Mouse (Mus musculus) left cerebral cortex, postnatal 10 days (tissue): ENCODE measurements at regions not wholly inside any gene's neighbourhood (a gene's known extent, or its start where the extent isn't known, plus 50 kb on each side); places are given as distances from the start of the nearest gene placed in this dataset.

Source experiments
- DNase-seq, 2 experiments: peaks; one replicate each; pipeline ENCODE4 v3.0.0; 2021 to 2022; ENCODE audit warnings: low spot score in 2 of 2, mixed read lengths in 1 of 2; ENCODE audit errors: extremely low spot score in 1 of 2
- intact Hi-C: fragments of 180-260 bp; cut with DNase I; formaldehyde crosslinking; loops from one replicate; pipeline ENCODE4 v1.15.1; 2025

DNA sequence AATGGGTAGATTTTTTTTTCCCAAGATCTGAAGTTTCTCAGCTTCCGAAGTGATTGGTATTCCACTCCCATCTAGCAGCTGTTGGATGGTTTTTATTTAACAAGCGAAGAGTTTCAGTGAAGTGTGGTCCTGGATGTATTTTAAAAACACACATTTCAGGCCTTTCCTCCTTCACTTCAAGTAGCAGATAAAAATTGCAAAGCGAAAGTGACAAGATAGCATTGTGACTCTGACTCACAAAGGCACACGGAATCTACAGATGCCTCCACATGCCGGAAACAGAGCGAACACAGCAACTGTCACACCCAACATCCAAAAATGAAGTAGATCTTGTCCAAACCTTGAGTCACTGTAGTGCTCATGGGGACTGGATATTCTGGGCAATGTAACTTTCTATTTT is 195.5 kb upstream of the Fbxo33 start:
- intact Hi-C loops: no loop called here
- DNase-seq: peak in 1 of 2 experiments; percentile 9

GRCm38 (mm10) chr12:59411491-59411890 is 192.0 kb upstream of the Fbxo33 start:
- no peak for DNase-seq
- intact Hi-C loops: no loop called here

DNA sequence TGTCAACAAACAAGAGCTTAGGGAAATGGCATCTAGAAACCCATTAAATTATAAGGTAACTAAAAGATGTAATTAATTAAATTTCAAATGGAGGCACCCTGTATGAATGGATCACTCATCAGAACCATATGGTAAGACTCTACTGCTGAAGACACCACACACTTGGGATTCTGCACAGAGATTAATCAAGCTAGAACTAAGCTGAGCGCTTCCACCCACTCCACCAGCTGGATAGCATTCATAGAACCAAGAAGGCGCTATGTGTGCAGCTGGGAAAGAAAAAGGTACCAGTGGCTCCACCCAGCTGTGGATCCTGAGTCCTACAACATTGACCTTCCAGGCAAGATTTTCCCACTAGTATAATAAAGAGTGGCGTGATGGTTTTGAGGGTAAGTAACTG is 171.6 kb upstream of the Fbxo33 start:
- DNase-seq: no peak
- intact Hi-C loops: no loop called here

DNA sequence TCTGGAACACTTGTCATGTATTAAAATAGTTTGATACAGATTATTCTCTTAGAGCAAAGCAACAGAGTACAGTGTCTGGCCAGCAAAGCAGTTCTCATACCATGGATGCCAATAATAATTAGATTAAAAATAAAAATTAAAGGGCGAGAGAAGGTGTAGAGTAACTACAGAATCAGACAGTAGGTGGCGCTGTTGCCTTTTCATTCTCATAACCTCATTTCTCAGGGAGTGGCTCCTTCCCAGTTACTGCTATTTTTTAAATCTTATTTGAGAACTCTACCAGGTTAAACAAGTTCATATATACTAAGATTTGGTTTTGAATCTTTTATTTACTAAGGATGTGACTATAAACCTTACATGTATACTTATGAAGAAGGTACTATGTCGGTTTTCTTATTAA is 163.3 kb upstream of the Fbxo33 start:
- peak; percentile 38 to 48 for DNase-seq
- intact Hi-C loops: loop anchor here (10.0 kb wide), 1 partner anchor 252 kb away; no protein-coding TSS in a partner anchor

DNA sequence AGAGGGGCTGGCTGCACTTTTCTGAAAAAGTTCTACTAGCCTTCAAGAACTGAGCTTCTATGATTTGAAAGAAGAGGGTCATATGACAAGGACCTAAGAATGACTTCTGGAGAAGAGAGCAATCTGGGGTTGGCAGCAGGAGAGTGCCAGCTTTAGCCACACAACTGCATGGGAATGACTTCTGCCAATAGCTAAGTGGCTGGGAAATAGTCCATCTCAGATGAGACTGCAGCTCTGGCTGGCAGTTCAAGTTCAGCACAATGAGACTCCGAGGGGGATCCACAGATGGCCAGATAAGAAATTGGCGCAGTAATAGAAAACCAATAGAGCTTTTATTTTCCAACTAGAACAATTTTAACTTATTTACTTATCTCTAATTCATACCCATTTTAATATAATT is 122.1 kb upstream of the Fbxo33 start:
- DNase-seq: no peak
- intact Hi-C loops: no loop called here

GRCm38 (mm10) chr12:59330753-59331152 is 111.2 kb upstream of the Fbxo33 start:
- DNase-seq: peak in 1 of 2 experiments; percentile 25
- intact Hi-C loops: no loop called here

DNA sequence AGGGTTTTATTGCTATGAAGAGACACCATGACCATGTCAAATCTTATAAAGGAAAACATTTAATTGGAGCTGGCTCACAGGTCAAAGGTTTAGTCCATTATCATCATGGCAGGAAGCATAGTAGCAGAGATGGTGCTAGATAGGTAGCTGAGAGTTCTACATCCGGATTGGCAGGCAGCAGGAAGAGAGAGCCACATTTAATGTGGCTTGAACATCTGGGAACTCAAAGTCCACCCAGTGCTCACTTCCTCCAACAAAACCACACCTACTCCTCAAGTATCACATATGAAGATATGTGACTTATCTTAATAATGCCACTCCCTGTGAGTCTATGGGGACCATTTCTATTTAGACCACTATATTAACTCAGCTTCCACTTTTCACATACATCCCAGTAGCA is 93.2 kb upstream of the Fbxo33 start:
- intact Hi-C loops: no loop called here
- DNase-seq: no peak

DNA sequence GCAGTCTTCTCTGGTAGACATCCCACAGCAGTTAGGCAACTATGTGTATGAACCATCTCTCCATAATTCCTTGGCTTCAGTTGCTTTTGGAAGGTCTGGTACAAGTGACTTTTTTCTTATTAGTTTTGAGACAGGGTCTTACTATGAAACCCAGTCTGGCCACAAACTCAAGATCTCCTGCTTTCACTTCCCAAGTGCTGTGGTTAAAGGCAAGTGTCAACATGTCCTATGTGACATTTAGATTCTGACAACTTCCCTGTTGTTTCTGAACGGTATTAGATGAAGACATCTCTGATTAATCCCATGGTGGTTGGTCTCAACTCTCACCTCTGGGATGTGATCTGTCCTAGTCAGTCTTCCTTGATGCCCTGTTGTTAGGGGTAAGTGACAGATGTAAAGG is 88.4 kb upstream of the Fbxo33 start:
- intact Hi-C loops: no loop called here

DNA sequence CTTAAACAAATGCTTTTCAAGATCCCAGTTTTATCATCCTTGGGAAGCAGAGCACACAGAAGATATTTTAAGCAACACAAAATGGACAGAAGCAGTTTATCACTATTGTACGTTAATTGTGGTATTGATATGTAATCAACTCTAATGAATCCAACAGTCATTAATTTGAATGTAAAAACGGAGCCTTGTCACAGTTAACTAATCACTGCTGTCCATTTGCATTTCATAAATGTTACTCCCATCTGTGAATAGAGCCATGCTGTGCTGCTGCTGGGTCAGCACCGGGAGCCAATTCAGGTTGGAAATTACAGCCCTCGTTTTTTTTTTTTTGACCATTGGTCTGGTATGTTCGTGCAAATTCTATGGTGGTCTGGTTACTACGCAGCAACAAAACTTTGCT is 85.0 kb upstream of the Fbxo33 start:
- no peak for DNase-seq
- intact Hi-C loops: no loop called here

More for the DNA sequence above, 88.4 kb upstream of the Fbxo33 start:
- DNase-seq: no peak
